In genomic region chr1:144316251-144316650, GRCm38 (mm10) we compare ENCODE assay signal across 18 mouse cellular contexts.
DNase-seq lines count a peak whose midpoint lies in the region; ATAC-seq and TF ChIP-seq lines count a peak whose summit lies in the region.
"Had no signal": no experiment of that assay in that cellular context is flagged by ENCODE, and none has a peak within 500 bp of the region (broad histone marks: within the 10 kb centered on the region; RNA-seq: fewer than 3 reads in every experiment).

No protein-coding gene starts in this region.

- TF ChIP-seq CTCF in Patski (IDR thresholded peaks at IDR 0.05) = no peak

- no peaks in the 10 kb centered on the region for H3K9me3 ChIP-seq in liver, embryonic 12.5 days (replicated peaks)
- H3K9me3 ChIP-seq: G1E had no signal

- WGBS in liver, embryonic 12.5 days (ENCODE audit: insufficient replicate concordance) = 69% methylated on average over 2 of the region's 2 CpGs

- H3K4me1 ChIP-seq in liver, embryonic 12.5 days = peaks cover 16% of the 10 kb centered on the region; the same call in 1 of the 2 replicates

- CTCF ChIA-PET in Patski (lab: Charles Lee) = interaction anchor here (0.7 to 1.7 kb wide), 4 partner anchors 13 to 90 kb away, joined by 3 to 5 read pairs (median 3); no protein-coding TSS in a partner anchor

- H3K4me3 ChIP-seq in liver, embryonic 12.5 days = no peak overlapping the region

- no peak overlapping the region for H3K9ac ChIP-seq in liver, embryonic 12.5 days

- no peaks in the 10 kb centered on the region for H3K27me3 ChIP-seq in Patski
- no peaks in the 10 kb centered on the region for H3K27me3 ChIP-seq in liver, embryonic 12.5 days (replicated peaks)
- H3K27me3 ChIP-seq: CH12.LX had no signal

- peak; percentile 90 for ATAC-seq in Patski
- no peak for ATAC-seq in liver, embryonic 12.5 days
- ATAC-seq: activated CD4-positive, CD25-positive, alpha-beta regulatory T cell, adult 4 months; CD4-positive, CD25-positive, alpha-beta regulatory T cell, adult 4 months had no signal

- no peak overlapping the region for H3K27ac ChIP-seq in liver, embryonic 12.5 days

- POLR2A ChIA-PET in Patski (lab: Charles Lee) = no interaction called here

- H3K36me3 ChIP-seq in liver, embryonic 12.5 days = no peaks in the 10 kb centered on the region
- H3K36me3 ChIP-seq: G1E had no signal

- in situ Hi-C loops in Patski (cut with MboI; ENCODE audit: low pct_unique_long_range_greater_than_20kb) = no loop called here

- DNase-seq in Patski (ENCODE audit: low read depth, low spot score) = peak; percentile 50
- DNase-seq: adrenal gland, adult 2 months; adrenal gland, adult 8-10 months; adrenal gland, postnatal 10 days; adrenal gland, postnatal 14 days; adrenal gland, postnatal 25 days; adrenal gland, postnatal 36 days; B cell, adult 2 months; cerebellum, adult 11 months; cerebellum, adult 11-12 months; cerebellum, adult 18-20 months; cerebellum, adult 2 months; cerebellum, adult 8-10 months had no signal

- no peak overlapping the region for H3K4me2 ChIP-seq in liver, embryonic 12.5 days
